Mouse (Mus musculus): ENCODE measurements at regions not wholly inside any gene's neighbourhood (a gene's known extent, or its start where the extent isn't known, plus 50 kb on each side); places are given as distances from the start of the nearest gene placed in this dataset.
A peak's percentile ranks its signal among the peaks of the same experiment; 100 is the strongest.

GRCm38 (mm10) chr17:94165305-94165860 is 584.4 kb downstream of the Mettl4 start:
- WGBS = 60% methylated on average over 2 of the region's 2 CpGs
- Histone ChIP-seq H3K9ac (no peak overlapping the region), H3K27me3 (no peaks in the 10 kb centered on the region), H3K9me3 (replicated peaks) (no peaks in the 10 kb centered on the region), H3K4me2 (replicated peaks) (no peak overlapping the region), H3K36me3 (no peaks in the 10 kb centered on the region), H3K4me1 (no peaks in the 10 kb centered on the region), H3K27ac (replicated peaks) (no peak overlapping the region), H3K4me3 (replicated peaks) (no peak overlapping the region)
- no peak for ATAC-seq (ENCODE audit: insufficient number of reproducible peaks, low FRiP score, low TSS enrichment, low read depth)

DNA sequence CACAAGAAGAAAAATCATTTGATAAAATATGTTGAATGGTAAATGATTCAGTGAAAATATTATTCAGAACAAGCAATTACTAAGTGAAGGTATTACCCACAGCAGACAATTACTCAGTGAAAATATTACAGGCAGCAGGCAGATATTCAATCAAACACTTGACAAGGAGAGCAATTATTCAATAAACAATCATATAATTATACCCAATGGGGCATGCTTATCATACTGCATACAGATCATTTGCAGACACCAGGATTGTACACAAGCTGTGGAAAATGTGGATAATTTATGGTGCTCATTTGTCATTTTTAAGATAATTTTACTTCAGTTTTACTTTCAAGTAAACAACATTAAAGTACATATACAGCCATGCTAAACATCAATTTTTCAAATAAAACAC is 605.5 kb downstream of the Mettl4 start:
- ATAC-seq (ENCODE audit: insufficient number of reproducible peaks, low FRiP score, low TSS enrichment, low read depth) = no peak
- Histone ChIP-seq H3K27me3 (no peaks in the 10 kb centered on the region), H3K4me3 (replicated peaks) (no peak overlapping the region), H3K27ac (replicated peaks) (no peak overlapping the region), H3K36me3 (no peaks in the 10 kb centered on the region), H3K9me3 (replicated peaks) (no peaks in the 10 kb centered on the region), H3K9ac (no peak overlapping the region), H3K4me1 (no peaks in the 10 kb centered on the region), H3K4me2 (replicated peaks) (no peak overlapping the region)

GRCm38 (mm10) chr17:94133201-94133600 is 616.6 kb downstream of the Mettl4 start:
- H3K4me2 ChIP-seq (replicated peaks) = no peak overlapping the region
- H3K4me3 ChIP-seq (replicated peaks) = no peak overlapping the region
- no peaks in the 10 kb centered on the region for H3K4me1 ChIP-seq
- no peaks in the 10 kb centered on the region for H3K27me3 ChIP-seq
- ATAC-seq (ENCODE audit: insufficient number of reproducible peaks, low FRiP score, low TSS enrichment, low read depth) = no peak
- no peak overlapping the region for H3K27ac ChIP-seq (replicated peaks)
- no peaks in the 10 kb centered on the region for H3K36me3 ChIP-seq
- H3K9ac ChIP-seq = no peak overlapping the region
- no peaks in the 10 kb centered on the region for H3K9me3 ChIP-seq (replicated peaks)

GRCm38 (mm10) chr17:94093984-94094660 is 655.7 kb downstream of the Mettl4 start:
- Histone ChIP-seq H3K4me3 (replicated peaks) (no peak overlapping the region), H3K27ac (replicated peaks) (no peak overlapping the region), H3K9me3 (replicated peaks) (no peaks in the 10 kb centered on the region), H3K4me2 (replicated peaks) (no peak overlapping the region), H3K36me3 (no peaks in the 10 kb centered on the region), H3K9ac (no peak overlapping the region), H3K4me1 (no peaks in the 10 kb centered on the region), H3K27me3 (no peaks in the 10 kb centered on the region)
- 31% methylated on average over 4 of the region's 4 CpGs for whole genome bisulfite sequencing
- 0 out of 2 replicates have a peak, but pooled peaks have one; percentile 24 for ATAC-seq (ENCODE audit: insufficient number of reproducible peaks, low FRiP score, low TSS enrichment, low read depth)

DNA sequence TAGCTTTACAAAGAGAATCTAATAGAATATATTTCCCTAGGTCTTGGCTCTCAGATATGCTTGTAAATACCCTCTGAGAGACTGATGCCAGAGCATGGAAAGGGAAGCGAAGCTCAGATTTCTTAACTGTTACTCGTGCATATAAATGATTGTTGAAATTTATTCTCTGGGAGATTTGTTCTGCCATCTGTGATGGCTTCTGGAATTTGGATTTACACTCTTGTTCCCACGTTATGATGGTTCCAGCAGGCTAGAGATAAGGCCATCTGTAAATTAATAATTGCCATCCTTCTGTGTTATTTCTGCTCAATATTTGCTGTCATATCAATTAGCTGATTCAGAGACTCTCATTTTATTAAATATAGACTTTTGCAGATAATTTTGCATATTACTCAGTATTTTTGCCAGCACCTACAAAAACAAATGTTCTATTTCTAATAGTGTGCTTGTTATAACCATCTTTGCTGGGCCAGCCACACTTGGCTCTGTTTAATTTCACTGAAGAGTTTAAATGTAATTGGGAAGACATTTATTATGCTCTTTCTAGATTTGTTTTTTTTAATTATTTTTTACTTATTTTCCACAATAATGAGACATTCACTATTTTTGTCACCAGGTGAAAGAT is 695.3 kb downstream of the Mettl4 start:
- H3K9ac ChIP-seq = no peak overlapping the region
- no peak overlapping the region for H3K27ac ChIP-seq (replicated peaks)
- H3K9me3 ChIP-seq (replicated peaks) = no peaks in the 10 kb centered on the region
- no peak for ATAC-seq (ENCODE audit: insufficient number of reproducible peaks, low FRiP score, low TSS enrichment, low read depth)
- H3K4me2 ChIP-seq (replicated peaks) = no peak overlapping the region
- H3K4me1 ChIP-seq = no peaks in the 10 kb centered on the region
- no peaks in the 10 kb centered on the region for H3K36me3 ChIP-seq
- no peak overlapping the region for H3K4me3 ChIP-seq (replicated peaks)
- H3K27me3 ChIP-seq = no peaks in the 10 kb centered on the region
- WGBS = 58% methylated on average over 3 of the region's 3 CpGs

DNA sequence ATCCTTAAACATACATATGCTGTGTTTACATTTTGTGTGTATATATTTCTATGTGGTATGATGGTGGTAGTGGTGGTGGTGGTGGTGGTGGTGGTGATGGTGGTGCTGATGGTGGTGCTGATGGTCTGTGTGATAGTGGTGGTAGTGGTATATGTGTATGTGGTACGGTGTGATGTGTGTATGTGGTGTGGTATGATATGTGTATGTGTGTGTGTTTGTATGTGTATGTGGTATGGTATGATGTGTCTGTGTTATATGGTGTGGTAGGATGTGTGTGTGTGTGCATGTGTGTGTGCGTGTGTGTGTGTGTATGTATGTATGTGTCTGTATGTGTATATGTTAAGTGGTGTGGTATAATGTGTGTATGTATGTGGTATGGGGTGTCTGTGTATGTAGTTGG is 701.3 kb downstream of the Mettl4 start:
- Histone ChIP-seq H3K4me1 (no peaks in the 10 kb centered on the region), H3K9ac (no peak overlapping the region), H3K36me3 (no peaks in the 10 kb centered on the region), H3K9me3 (replicated peaks) (no peaks in the 10 kb centered on the region), H3K27me3 (no peaks in the 10 kb centered on the region), H3K27ac (replicated peaks) (no peak overlapping the region), H3K4me3 (replicated peaks) (no peak overlapping the region), H3K4me2 (replicated peaks) (no peak overlapping the region)
- WGBS = 86% methylated on average over 2 of the region's 2 CpGs
- no peak for ATAC-seq (ENCODE audit: insufficient number of reproducible peaks, low FRiP score, low TSS enrichment, low read depth)

GRCm38 (mm10) chr17:94038221-94038620 is 711.6 kb downstream of the Mettl4 start:
- Histone ChIP-seq H3K4me2 (replicated peaks) (no peak overlapping the region), H3K9me3 (replicated peaks) (no peaks in the 10 kb centered on the region), H3K27me3 (no peaks in the 10 kb centered on the region), H3K9ac (no peak overlapping the region), H3K36me3 (no peaks in the 10 kb centered on the region), H3K4me1 (no peaks in the 10 kb centered on the region), H3K4me3 (replicated peaks) (no peak overlapping the region), H3K27ac (replicated peaks) (no peak overlapping the region)
- ATAC-seq (ENCODE audit: insufficient number of reproducible peaks, low FRiP score, low TSS enrichment, low read depth) = no peak
- WGBS = 75% methylated on average over 5 of the region's 5 CpGs

DNA sequence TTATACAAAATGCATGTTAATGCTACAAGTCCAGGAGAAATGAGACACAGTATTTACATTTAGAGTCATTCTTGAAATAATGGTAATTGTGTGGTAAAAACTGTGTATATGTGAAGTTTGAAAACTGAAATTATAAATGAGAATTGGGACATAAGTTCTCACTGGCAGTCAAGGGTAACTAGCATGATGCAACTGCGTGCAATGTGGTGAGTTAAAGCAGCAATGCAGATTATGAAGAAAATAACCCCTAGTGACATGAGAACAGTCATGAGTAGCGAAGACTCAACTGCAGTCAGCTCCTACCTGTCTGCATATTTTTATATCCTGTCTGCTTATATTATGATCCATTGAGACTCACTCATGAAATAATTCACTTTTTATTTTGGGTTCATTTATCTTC is 737.4 kb downstream of the Mettl4 start:
- Histone ChIP-seq H3K4me3 (replicated peaks) (no peak overlapping the region), H3K9me3 (replicated peaks) (no peaks in the 10 kb centered on the region), H3K9ac (no peak overlapping the region), H3K4me2 (replicated peaks) (no peak overlapping the region), H3K36me3 (no peaks in the 10 kb centered on the region), H3K4me1 (no peaks in the 10 kb centered on the region), H3K27me3 (no peaks in the 10 kb centered on the region), H3K27ac (replicated peaks) (no peak overlapping the region)
- 91% methylated on average over 2 of the region's 2 CpGs for WGBS
- ATAC-seq (ENCODE audit: insufficient number of reproducible peaks, low FRiP score, low TSS enrichment, low read depth) = no peak

GRCm38 (mm10) chr17:94002095-94002494 is 747.7 kb downstream of the Mettl4 start:
- WGBS = 44% methylated on average over 4 of the region's 4 CpGs
- Histone ChIP-seq H3K9me3 (replicated peaks) (no peaks in the 10 kb centered on the region), H3K9ac (no peak overlapping the region), H3K4me3 (replicated peaks) (no peak overlapping the region), H3K27ac (replicated peaks) (no peak overlapping the region), H3K4me2 (replicated peaks) (no peak overlapping the region), H3K27me3 (no peaks in the 10 kb centered on the region), H3K4me1 (no peaks in the 10 kb centered on the region), H3K36me3 (no peaks in the 10 kb centered on the region)
- ATAC-seq (ENCODE audit: insufficient number of reproducible peaks, low FRiP score, low TSS enrichment, low read depth) = no peak

DNA sequence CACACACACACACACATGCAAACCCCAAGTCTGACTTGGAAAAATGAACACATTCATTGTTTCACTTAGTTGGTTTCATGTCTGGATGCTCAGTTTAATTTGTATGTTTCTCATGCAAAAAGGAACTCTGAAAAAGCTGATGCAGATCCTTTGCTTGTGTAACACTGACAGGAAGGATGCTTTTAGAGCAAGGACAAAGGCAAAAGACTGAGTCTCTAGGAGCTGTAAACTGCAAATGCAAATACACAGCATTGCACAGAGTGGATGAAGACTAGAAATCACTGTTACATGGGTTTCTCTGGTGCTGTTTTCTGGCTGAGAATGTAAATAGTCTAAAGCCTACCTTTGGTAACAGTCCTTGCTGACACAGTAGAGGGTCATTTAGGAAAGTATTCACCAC is 748.3 kb downstream of the Mettl4 start:
- ATAC-seq (ENCODE audit: insufficient number of reproducible peaks, low FRiP score, low TSS enrichment, low read depth) = no peak
- no peak overlapping the region for H3K27ac ChIP-seq (replicated peaks)
- no peaks in the 10 kb centered on the region for H3K36me3 ChIP-seq
- H3K4me3 ChIP-seq (replicated peaks) = no peak overlapping the region
- no peaks in the 10 kb centered on the region for H3K27me3 ChIP-seq
- no peaks in the 10 kb centered on the region for H3K9me3 ChIP-seq (replicated peaks)
- H3K4me1 ChIP-seq = no peaks in the 10 kb centered on the region
- H3K4me2 ChIP-seq (replicated peaks) = no peak overlapping the region
- no peak overlapping the region for H3K9ac ChIP-seq

DNA sequence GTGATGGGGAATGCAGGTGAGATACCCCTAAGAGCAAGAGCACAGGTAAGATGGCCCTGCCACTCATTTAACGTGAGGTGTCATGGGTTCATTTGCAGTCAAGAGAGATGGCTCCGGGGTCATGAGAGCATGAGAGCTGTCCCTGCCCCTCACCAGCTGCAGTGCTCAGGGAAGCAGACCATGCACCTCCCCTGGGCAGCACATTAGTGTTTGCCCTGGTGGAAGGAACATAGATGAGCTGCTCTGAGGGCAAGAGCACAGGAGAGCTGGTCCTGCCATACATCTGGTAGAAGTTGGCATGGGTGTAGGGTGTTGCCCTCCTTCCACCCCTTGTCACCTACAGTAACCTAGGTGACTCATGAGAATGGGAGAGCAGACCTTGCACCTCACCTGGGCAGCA is 762.9 kb downstream of the Mettl4 start:
- Histone ChIP-seq H3K4me1 (no peaks in the 10 kb centered on the region), H3K27ac (replicated peaks) (no peak overlapping the region), H3K9me3 (replicated peaks) (no peaks in the 10 kb centered on the region), H3K36me3 (no peaks in the 10 kb centered on the region), H3K9ac (no peak overlapping the region), H3K4me3 (replicated peaks) (no peak overlapping the region), H3K27me3 (no peaks in the 10 kb centered on the region), H3K4me2 (replicated peaks) (no peak overlapping the region)
- no peak for ATAC-seq (ENCODE audit: insufficient number of reproducible peaks, low FRiP score, low TSS enrichment, low read depth)
- WGBS = 92% methylated on average over 2 of the region's 2 CpGs

Measured in embryonic facial prominence, embryonic 15.5 days (tissue).